Mouse (Mus musculus): Measurements from ENCODE around the gene Piwil4.

DNA sequence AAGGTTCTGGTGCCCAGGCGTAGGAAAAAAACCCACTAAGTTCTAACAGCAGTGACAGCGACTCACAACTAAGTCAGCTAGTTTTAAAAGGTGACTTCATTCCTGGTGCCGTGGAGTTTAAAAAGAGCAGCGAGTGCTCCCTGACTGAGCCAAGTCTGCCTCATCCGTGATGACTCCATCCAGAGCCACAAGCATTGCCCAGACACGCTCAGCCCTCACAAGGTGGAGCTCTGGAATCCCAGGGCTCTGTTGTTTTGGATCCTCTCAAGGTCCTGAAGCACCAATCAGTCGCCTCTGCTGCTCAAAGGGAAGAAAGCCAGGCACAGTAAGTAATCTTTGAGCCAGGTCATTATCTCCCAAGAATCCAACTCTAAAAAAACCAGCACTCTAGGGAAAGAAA is 77.7 kb downstream of the Piwil4 start:
- TF ChIP-seq CTCF (IDR thresholded peaks at IDR 0.05; ENCODE audit: low read depth) (no peak), EP300 (IDR thresholded peaks at IDR 0.05; ENCODE audit: low read depth) (no peak)
